Mouse (Mus musculus) liver, embryonic 15.5 days (tissue): ENCODE results near the gene Zswim8. TPM values are rescaled to one million over a fixed set of nuclear protein-coding genes. Genes with fewer than 3 reads are reported as not detected.
A peak's percentile ranks its signal among the peaks of the same experiment; 100 is the strongest.

Experiments
- ATAC-seq: fragments of 200-750 bp; cut with Nextera tagmentation; 2 replicates; pipeline ENCODE4 v1.8.0; 2017; ENCODE audit warnings: moderate number of reproducible peaks, mild to moderate bottlenecking, moderate library complexity; ENCODE audit not compliant: insufficient read depth
- H3K27ac ChIP-seq: fragments of 300-500 bp; sonication (generic); replicated peaks from 2 replicates; pipeline ENCODE4 v1.5.1; 2015; ENCODE audit warnings: mild to moderate bottlenecking, inconsistent platforms
- H3K27me3 ChIP-seq: fragments of 300-500 bp; sonication (generic); 2 replicates; pipeline ENCODE4 v1.6.1; 2015; ENCODE audit warnings: mild to moderate bottlenecking, inconsistent platforms
- H3K36me3 ChIP-seq: fragments of 300-500 bp; sonication (generic); replicated peaks from 2 replicates; pipeline ENCODE4 v1.6.1; 2015; ENCODE audit warnings: moderate library complexity, mild to moderate bottlenecking, inconsistent platforms
- H3K4me1 ChIP-seq: fragments of 300-500 bp; sonication (generic); replicated peaks from 2 replicates; pipeline ENCODE4 v1.6.1; 2015; ENCODE audit warnings: inconsistent platforms
- H3K4me2 ChIP-seq: fragments of 300-500 bp; sonication (generic); 2 replicates; pipeline ENCODE4 v1.6.1; 2015; ENCODE audit warnings: moderate library complexity, mild to moderate bottlenecking, inconsistent platforms
- H3K4me3 ChIP-seq: fragments of 300-500 bp; sonication (generic); replicated peaks from 2 replicates; pipeline ENCODE4 v1.5.1; 2015; ENCODE audit warnings: mild to moderate bottlenecking, inconsistent platforms
- H3K9ac ChIP-seq: fragments of 300-500 bp; sonication (generic); 2 replicates; pipeline ENCODE4 v1.6.1; 2015; ENCODE audit warnings: moderate library complexity, mild to moderate bottlenecking, inconsistent platforms
- H3K9me3 ChIP-seq: fragments of 300-500 bp; sonication (generic); replicated peaks from 2 replicates; pipeline ENCODE4 v1.6.1; 2016; ENCODE audit warnings: inconsistent platforms
- WGBS: fragments of 180-500 bp; shearing (Covaris S2); methylation state at CpG from one replicate; pipeline ENCODE4 v1.1.7; 2015; ENCODE audit warnings: mixed read lengths; ENCODE audit not compliant: insufficient replicate concordance; 5-methylcytosine and 5-hydroxymethylcytosine counted together
- polyA plus RNA-seq: library from polyadenylated mRNA; unstranded; fragments of >200 nt; fragmentation: Nextera tagmentation; extraction: Ambion mirVana; gene quantifications from 2 replicates; pipeline ENCODE4 v1.2.1, GENCODE M21; 2015

Gene Zswim8
- polyA plus RNA-seq, 1 experiment from 2014 or later = 5.0 TPM

- Histone ChIP-seq H3K9me3 (no peaks in the 10 kb centered on the region), H3K36me3 (peaks cover 44% of the 10 kb centered on the region), H3K4me1 (peaks cover 68% of the 10 kb centered on the region), H3K27ac (peak within 1 kb of the TSS; percentile 90), H3K4me2 (peak within 1 kb of the TSS; percentile 88), H3K27me3 (no peaks in the 10 kb centered on the region), H3K4me3 (peak within 1 kb of the TSS; percentile 93), H3K9ac (peak within 1 kb of the TSS; percentile 96)
- peak; percentile 97 for ATAC-seq
- under 1% methylated on average over 70 of the region's 81 CpGs for WGBS
These were observed 26.8 kb downstream of the Zswim8 start, which contains the start of gene Ndst2 for GRCm38 (mm10) chr14:20733952-20734774. TSS of gene Ndst2 (minus strand) at chr14:20734562.

GRCm38 (mm10) chr14:20735052-20735451 lies 27.7 kb downstream of the Zswim8 start:
- Histone ChIP-seq H3K27me3 (no peaks in the 10 kb centered on the region), H3K36me3 (peaks cover 35% of the 10 kb centered on the region), H3K4me3 (peak overlapping the region; percentile 93; the same call in 1 of the 2 replicates), H3K27ac (peak overlapping the region; percentile 90), H3K9me3 (no peaks in the 10 kb centered on the region), H3K4me2 (peak overlapping the region; percentile 88), H3K9ac (0 out of 2 replicates have a peak overlapping the region, but pooled peaks have one; percentile 10), H3K4me1 (peaks cover 65% of the 10 kb centered on the region)
- 35% methylated on average over 2 of the region's 2 CpGs for WGBS
- no peak for ATAC-seq

- H3K27me3 ChIP-seq = no peaks in the 10 kb centered on the region
- peaks cover 56% of the 10 kb centered on the region for H3K4me1 ChIP-seq
- WGBS = 72% methylated on average over 13 of the region's 13 CpGs
- no peak overlapping the region for H3K9ac ChIP-seq
- H3K36me3 ChIP-seq = peaks cover 31% of the 10 kb centered on the region
- ATAC-seq = no peak
- H3K4me3 ChIP-seq = no peak overlapping the region
- no peaks in the 10 kb centered on the region for H3K9me3 ChIP-seq
- H3K27ac ChIP-seq = no peak overlapping the region; the same call in 1 of the 2 replicates
- H3K4me2 ChIP-seq = no peak overlapping the region
These were observed 28.6 kb downstream of the Zswim8 start for GRCm38 (mm10) chr14:20735892-20736390.

GRCm38 (mm10) chr14:20737306-20737705 lies 30.0 kb downstream of the Zswim8 start:
- Histone ChIP-seq H3K27me3 (no peaks in the 10 kb centered on the region), H3K4me1 (peaks cover 43% of the 10 kb centered on the region), H3K4me2 (peak overlapping the region; percentile 36), H3K9me3 (no peaks in the 10 kb centered on the region), H3K4me3 (no peak overlapping the region), H3K27ac (no peak overlapping the region), H3K36me3 (peaks cover 23% of the 10 kb centered on the region), H3K9ac (no peak overlapping the region)
- no peak for ATAC-seq
- 43% methylated on average over 14 of the region's 14 CpGs for WGBS

- no peaks in the 10 kb centered on the region for H3K9me3 ChIP-seq
- 66% methylated on average over 8 of the region's 8 CpGs for WGBS
- no peak overlapping the region for H3K4me2 ChIP-seq
- no peak for ATAC-seq
- H3K4me3 ChIP-seq = no peak overlapping the region
- H3K27me3 ChIP-seq = no peaks in the 10 kb centered on the region
- H3K27ac ChIP-seq = no peak overlapping the region
- H3K4me1 ChIP-seq = peaks cover 32% of the 10 kb centered on the region
- H3K36me3 ChIP-seq = peaks cover 21% of the 10 kb centered on the region
- no peak overlapping the region for H3K9ac ChIP-seq
These were observed 31.2 kb downstream of the Zswim8 start for GRCm38 (mm10) chr14:20738511-20738910.

- H3K27me3 ChIP-seq = no peaks in the 10 kb centered on the region
- H3K9ac ChIP-seq = no peak overlapping the region
- peaks cover 24% of the 10 kb centered on the region for H3K36me3 ChIP-seq
- no peak for ATAC-seq
- no peak overlapping the region for H3K4me3 ChIP-seq
- no peak overlapping the region for H3K4me2 ChIP-seq
- H3K9me3 ChIP-seq = no peaks in the 10 kb centered on the region
- H3K27ac ChIP-seq = no peak overlapping the region
- WGBS = 81% methylated on average over 9 of the region's 9 CpGs
- peaks cover 11% of the 10 kb centered on the region for H3K4me1 ChIP-seq
These were observed 33.9 kb downstream of the Zswim8 start for GRCm38 (mm10) chr14:20741301-20741700.

GRCm38 (mm10) chr14:20743614-20744013 lies 36.3 kb downstream of the Zswim8 start:
- H3K36me3 ChIP-seq = peaks cover 19% of the 10 kb centered on the region
- H3K4me1 ChIP-seq = no peaks in the 10 kb centered on the region
- H3K4me3 ChIP-seq = no peak overlapping the region
- H3K9ac ChIP-seq = no peak overlapping the region
- no peak for ATAC-seq
- WGBS = 70% methylated on average over 3 of the region's 3 CpGs
- H3K4me2 ChIP-seq = no peak overlapping the region
- H3K27me3 ChIP-seq = no peaks in the 10 kb centered on the region
- no peaks in the 10 kb centered on the region for H3K9me3 ChIP-seq
- H3K27ac ChIP-seq = no peak overlapping the region

- WGBS = 69% methylated on average over 3 of the region's 3 CpGs
- H3K9ac ChIP-seq = no peak overlapping the region
- H3K36me3 ChIP-seq = peaks cover 9% of the 10 kb centered on the region
- H3K4me2 ChIP-seq = no peak overlapping the region
- no peaks in the 10 kb centered on the region for H3K4me1 ChIP-seq
- no peak for ATAC-seq
- no peak overlapping the region for H3K4me3 ChIP-seq
- H3K27ac ChIP-seq = no peak overlapping the region
- no peaks in the 10 kb centered on the region for H3K27me3 ChIP-seq
- H3K9me3 ChIP-seq = no peaks in the 10 kb centered on the region
These were observed 39.6 kb downstream of the Zswim8 start for GRCm38 (mm10) chr14:20746935-20747334.

- Histone ChIP-seq H3K9ac (no peak overlapping the region), H3K9me3 (no peaks in the 10 kb centered on the region), H3K27me3 (no peaks in the 10 kb centered on the region), H3K36me3 (peaks cover 7% of the 10 kb centered on the region), H3K4me1 (no peaks in the 10 kb centered on the region), H3K4me2 (no peak overlapping the region), H3K27ac (no peak overlapping the region), H3K4me3 (no peak overlapping the region)
- ATAC-seq = no peak
- WGBS = 69% methylated on average over 4 of the region's 4 CpGs
These were observed 41.0 kb downstream of the Zswim8 start for GRCm38 (mm10) chr14:20748388-20748787.

GRCm38 (mm10) chr14:20749494-20750051 lies 42.2 kb downstream of the Zswim8 start:
- Histone ChIP-seq H3K9ac (no peak overlapping the region), H3K36me3 (no peaks in the 10 kb centered on the region), H3K27ac (no peak overlapping the region), H3K4me2 (no peak overlapping the region), H3K4me3 (no peak overlapping the region), H3K9me3 (no peaks in the 10 kb centered on the region), H3K4me1 (no peaks in the 10 kb centered on the region), H3K27me3 (no peaks in the 10 kb centered on the region)
- WGBS = 77% methylated on average over 4 of the region's 4 CpGs
- ATAC-seq = no peak

GRCm38 (mm10) chr14:20750503-20750902 lies 43.2 kb downstream of the Zswim8 start:
- no peak overlapping the region for H3K9ac ChIP-seq
- no peaks in the 10 kb centered on the region for H3K4me1 ChIP-seq
- no peak overlapping the region for H3K27ac ChIP-seq
- no peaks in the 10 kb centered on the region for H3K9me3 ChIP-seq
- peaks cover 2% of the 10 kb centered on the region; the same call in 1 of the 2 replicates for H3K36me3 ChIP-seq
- WGBS = 74% methylated on average over 5 of the region's 5 CpGs
- no peak overlapping the region for H3K4me2 ChIP-seq
- ATAC-seq = no peak
- no peak overlapping the region for H3K4me3 ChIP-seq
- no peaks in the 10 kb centered on the region for H3K27me3 ChIP-seq
